Mouse (Mus musculus): ENCODE results near the gene Col11a2. TPM values are rescaled to one million over a fixed set of nuclear protein-coding genes. Genes with fewer than 3 reads are reported as not detected.

Col11a2 gene
- polyA plus RNA-seq, 1 experiment from 2014 or later = 1.3 TPM

DNA sequence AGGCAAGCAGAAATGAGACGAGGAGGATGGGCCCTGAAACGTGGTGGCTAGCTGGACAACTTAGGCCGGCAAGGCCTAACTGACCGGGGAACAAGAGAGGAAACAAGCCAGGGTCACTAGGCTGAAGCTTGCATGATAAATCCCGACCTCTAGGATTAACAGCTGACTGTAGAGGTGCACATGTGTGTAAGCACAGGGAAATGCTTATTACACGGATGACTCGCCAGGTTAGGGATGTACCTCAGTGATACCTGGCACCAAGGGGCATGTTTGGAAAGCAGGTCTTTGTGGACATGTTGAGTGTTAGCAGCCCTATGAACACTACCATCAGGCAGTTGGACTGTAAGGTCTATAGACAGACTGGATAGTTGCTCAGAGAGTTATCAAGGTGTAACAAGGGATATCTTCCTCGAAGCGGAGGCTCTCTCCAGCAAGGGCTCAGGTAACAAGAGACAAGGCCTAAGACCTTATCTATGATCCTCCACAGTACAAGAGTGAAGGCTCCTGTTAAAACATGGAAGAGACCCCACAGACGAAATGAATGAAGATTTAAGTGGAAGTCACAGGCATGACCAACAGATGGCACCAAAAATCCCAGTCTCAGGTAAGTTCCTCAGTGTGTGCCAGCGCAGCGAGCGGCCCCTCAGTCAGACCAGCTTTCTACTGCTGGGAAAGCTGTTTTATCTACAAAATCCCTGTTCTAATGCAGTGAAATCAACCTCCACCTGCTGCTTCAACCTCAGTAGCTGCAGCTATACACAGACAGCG is 70.0 kb downstream of the Col11a2 start:
- WGBS = 79% methylated on average over 14 of the region's 14 CpGs
- DNase-seq (ENCODE audit: low spot score) = no peak

DNA sequence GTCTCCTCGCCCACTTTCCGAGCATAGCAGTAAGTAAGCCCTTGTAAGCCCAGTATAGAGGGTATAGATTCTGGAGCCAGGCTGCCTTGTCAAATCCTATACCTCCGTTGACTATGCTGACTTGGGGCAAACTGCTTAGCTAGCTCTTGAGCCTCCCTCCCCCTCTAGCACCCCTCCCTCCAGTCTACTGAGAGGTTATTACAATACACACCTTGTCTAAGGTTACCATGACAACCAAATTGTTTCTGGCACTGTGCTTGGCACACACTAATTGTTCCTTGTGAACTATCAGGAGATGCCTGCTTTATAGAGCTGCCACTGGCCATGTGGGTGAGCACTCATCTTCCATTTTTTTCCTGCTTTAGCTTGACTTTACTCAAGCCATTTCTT is 70.6 kb downstream of the Col11a2 start:
- no peaks in the 10 kb centered on the region for H3K9me3 ChIP-seq (ENCODE audit: control insufficient read depth, low read length)
- 77% methylated on average over 3 of the region's 3 CpGs for WGBS
- H3K9ac ChIP-seq (ENCODE audit: low read length) = no peak overlapping the region
- peaks cover 27% of the 10 kb centered on the region for H3K36me3 ChIP-seq (ENCODE audit: control insufficient read depth, insufficient read depth, low read length)
- H3K27me3 ChIP-seq (ENCODE audit: control insufficient read depth, insufficient read depth, low read length) = no peaks in the 10 kb centered on the region
- 0 out of 2 replicates have a peak, but pooled peaks cover 4% of the 10 kb centered on the region for H3K4me1 ChIP-seq (replicated peaks; ENCODE audit: control insufficient read depth, insufficient read depth, low read length)
- DNase-seq (ENCODE audit: low spot score) (no peak), ATAC-seq (replicated peaks; ENCODE audit: low FRiP score) (peak; percentile 57)
- no peak overlapping the region for H3K4me3 ChIP-seq (ENCODE audit: low read depth, low read length)
- peak overlapping the region; percentile 50; the same call in 1 of the 2 replicates for H3K27ac ChIP-seq (ENCODE audit: low read depth, low read length)
- H3K4me2 ChIP-seq (ENCODE audit: low read depth, low read length, severe bottlenecking) = no peak overlapping the region

More for the DNA sequence above, 70.0 kb downstream of the Col11a2 start:
- H3K4me3 ChIP-seq (ENCODE audit: low read depth, low read length) = no peak overlapping the region
- no peaks in the 10 kb centered on the region for H3K9me3 ChIP-seq (ENCODE audit: control insufficient read depth, low read length)
- H3K9ac ChIP-seq (ENCODE audit: low read length) = no peak overlapping the region
- H3K36me3 ChIP-seq (ENCODE audit: control insufficient read depth, insufficient read depth, low read length) = peaks cover 22% of the 10 kb centered on the region; the same call in 1 of the 2 replicates
- H3K27ac ChIP-seq (ENCODE audit: low read depth, low read length) = peak overlapping the region; percentile 50; the same call in 1 of the 2 replicates
- no peak overlapping the region for H3K4me2 ChIP-seq (ENCODE audit: low read depth, low read length, severe bottlenecking)
- ATAC-seq (replicated peaks; ENCODE audit: low FRiP score) = peak; percentile 21; the same call in 1 of the 2 replicates
- no peaks in the 10 kb centered on the region for H3K27me3 ChIP-seq (ENCODE audit: control insufficient read depth, insufficient read depth, low read length)
- 0 out of 2 replicates have a peak, but pooled peaks cover 4% of the 10 kb centered on the region for H3K4me1 ChIP-seq (replicated peaks; ENCODE audit: control insufficient read depth, insufficient read depth, low read length)

DNA sequence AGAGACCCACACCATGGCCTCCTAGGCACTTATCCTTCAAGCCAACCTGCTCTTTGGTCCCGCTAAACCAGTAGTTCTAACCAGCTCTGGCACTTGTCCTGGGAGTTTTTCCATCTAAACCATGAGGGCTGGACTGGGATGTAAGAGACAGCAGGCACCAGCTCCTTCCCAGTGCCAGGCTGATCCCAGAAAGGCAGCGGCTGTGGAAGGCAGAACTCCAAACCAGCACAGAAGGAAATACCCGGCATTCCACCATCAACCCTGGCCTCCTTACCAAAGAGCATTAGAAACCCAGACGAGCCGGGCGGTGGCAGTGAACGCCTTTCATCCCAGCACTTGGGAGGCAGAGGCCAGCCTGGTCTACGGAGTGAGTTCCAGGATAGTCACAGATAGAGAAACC is 71.1 kb downstream of the Col11a2 start:
- DNase-seq (ENCODE audit: low spot score) = peak; percentile 57
- no peak overlapping the region for H3K27ac ChIP-seq (ENCODE audit: low read depth, low read length)
- H3K9ac ChIP-seq (ENCODE audit: low read length) = no peak overlapping the region
- H3K4me2 ChIP-seq (ENCODE audit: low read depth, low read length, severe bottlenecking) = no peak overlapping the region
- H3K36me3 ChIP-seq (ENCODE audit: control insufficient read depth, insufficient read depth, low read length) = peaks cover 32% of the 10 kb centered on the region
- WGBS = 71% methylated on average over 8 of the region's 8 CpGs
- H3K9me3 ChIP-seq (ENCODE audit: control insufficient read depth, low read length) = no peaks in the 10 kb centered on the region
- no peak overlapping the region for H3K4me3 ChIP-seq (ENCODE audit: low read depth, low read length)
- H3K27me3 ChIP-seq (ENCODE audit: control insufficient read depth, insufficient read depth, low read length) = no peaks in the 10 kb centered on the region
- no peak for ATAC-seq (replicated peaks; ENCODE audit: low FRiP score)
- 0 out of 2 replicates have a peak, but pooled peaks cover 4% of the 10 kb centered on the region for H3K4me1 ChIP-seq (replicated peaks; ENCODE audit: control insufficient read depth, insufficient read depth, low read length)

DNA sequence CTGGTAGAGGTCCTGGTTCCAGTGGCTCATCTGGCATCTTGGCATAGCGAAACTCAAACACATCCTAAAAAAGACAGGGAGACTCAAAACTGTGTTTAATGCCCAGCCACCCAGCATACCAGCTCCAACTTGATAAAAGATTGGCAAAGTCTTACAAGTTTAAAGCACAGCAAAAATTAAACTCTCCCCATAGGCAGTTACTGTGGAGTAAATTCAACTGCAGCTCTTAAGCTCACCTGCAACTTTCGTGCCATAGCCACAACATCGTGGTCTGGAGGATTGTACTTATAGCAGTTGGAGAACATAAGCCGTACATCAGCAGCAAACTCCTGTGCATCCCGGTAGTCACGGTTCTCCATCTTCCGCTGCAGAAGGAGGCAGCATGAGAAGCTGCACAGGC is 74.9 kb downstream of the Col11a2 start:
- Histone ChIP-seq H3K27ac (ENCODE audit: low read depth, low read length) (no peak overlapping the region), H3K36me3 (ENCODE audit: control insufficient read depth, insufficient read depth, low read length) (peaks cover 46% of the 10 kb centered on the region), H3K27me3 (ENCODE audit: control insufficient read depth, insufficient read depth, low read length) (no peaks in the 10 kb centered on the region), H3K9ac (ENCODE audit: low read length) (no peak overlapping the region), H3K4me1 (replicated peaks; ENCODE audit: control insufficient read depth, insufficient read depth, low read length) (peaks cover 14% of the 10 kb centered on the region; the same call in 1 of the 2 replicates), H3K9me3 (ENCODE audit: control insufficient read depth, low read length) (no peaks in the 10 kb centered on the region), H3K4me3 (ENCODE audit: low read depth, low read length) (no peak overlapping the region), H3K4me2 (ENCODE audit: low read depth, low read length, severe bottlenecking) (no peak overlapping the region)
- DNase-seq (ENCODE audit: low spot score) (no peak), ATAC-seq (replicated peaks; ENCODE audit: low FRiP score) (no peak)
- WGBS = 96% methylated on average over 7 of the region's 7 CpGs

MicroRNA genes within 50 kb of the gene (microRNA counts, 519-probe panel; counts per million panel counts)
- 31.2 counts per million for microRNA mmu-miR-219

Small RNAs within 50 kb of the gene (microRNA-seq; reads per million reads assigned to microRNA genes)
- gene Mir219a-1 (ENCODE audit: insufficient number of aligned reads) = not detected
- not detected for gene Mir219c (ENCODE audit: insufficient number of aligned reads)

Other genes with a start within 250 kb of the Col11a2 start
- gene Kank3, start 228.9 kb upstream of the Col11a2 start, polyA plus RNA-seq (2014; fragmentation: Nextera tagmentation; extraction: Ambion mirVana) = 30.4 and 31.1 TPM in 2 replicates
- 758 and 759 TPM in 2 replicates for gene Rps28, start 214.9 kb upstream of the Col11a2 start, polyA plus RNA-seq (2014; fragmentation: Nextera tagmentation; extraction: Ambion mirVana)
- 374 and 400 TPM in 2 replicates for gene Ndufa7, start 214.9 kb upstream of the Col11a2 start, polyA plus RNA-seq (2014; fragmentation: Nextera tagmentation; extraction: Ambion mirVana)
- gene Cd320, start 196.3 kb upstream of the Col11a2 start, polyA plus RNA-seq (2014; fragmentation: Nextera tagmentation; extraction: Ambion mirVana) = 62.9 and 74.6 TPM in 2 replicates
- not detected in 2 replicates for gene Gm7029, start 165.6 kb upstream of the Col11a2 start, polyA plus RNA-seq (2014; fragmentation: Nextera tagmentation; extraction: Ambion mirVana)
- 16.0 and 20.4 TPM in 2 replicates for gene Kifc1, start 148.8 kb upstream of the Col11a2 start, polyA plus RNA-seq (2014; fragmentation: Nextera tagmentation; extraction: Ambion mirVana)
- gene Platr17, start 134.3 kb upstream of the Col11a2 start, polyA plus RNA-seq (2014; fragmentation: Nextera tagmentation; extraction: Ambion mirVana) = 0.24 TPM in 1 of 2 replicates, not detected in the other
- gene Daxx, start 130.0 kb upstream of the Col11a2 start, polyA plus RNA-seq (2014; fragmentation: Nextera tagmentation; extraction: Ambion mirVana) = 68.2 and 73.8 TPM in 2 replicates
- 13.9 and 15.5 TPM in 2 replicates for gene Tapbp, start 123.5 kb upstream of the Col11a2 start, polyA plus RNA-seq (2014; fragmentation: Nextera tagmentation; extraction: Ambion mirVana)
- 13.0 and 14.9 TPM in 2 replicates for gene Zbtb22, start 123.5 kb upstream of the Col11a2 start, polyA plus RNA-seq (2014; fragmentation: Nextera tagmentation; extraction: Ambion mirVana)
- 48.0 and 51.5 TPM in 2 replicates for gene Rgl2, start 109.9 kb upstream of the Col11a2 start, polyA plus RNA-seq (2014; fragmentation: Nextera tagmentation; extraction: Ambion mirVana)
- 202 and 214 TPM in 2 replicates for gene Pfdn6, start 99.1 kb upstream of the Col11a2 start, polyA plus RNA-seq (2014; fragmentation: Nextera tagmentation; extraction: Ambion mirVana)
- 42.6 and 47.2 TPM in 2 replicates for gene Wdr46, start 98.8 kb upstream of the Col11a2 start, polyA plus RNA-seq (2014; fragmentation: Nextera tagmentation; extraction: Ambion mirVana)
- 4.0 and 4.3 TPM in 2 replicates for gene B3galt4, start 87.9 kb upstream of the Col11a2 start, polyA plus RNA-seq (2014; fragmentation: Nextera tagmentation; extraction: Ambion mirVana)
- gene Vps52, start 83.6 kb upstream of the Col11a2 start, polyA plus RNA-seq (2014; fragmentation: Nextera tagmentation; extraction: Ambion mirVana) = 44.0 and 46.8 TPM in 2 replicates
- gene Rps18, start 83.4 kb upstream of the Col11a2 start, polyA plus RNA-seq (2014; fragmentation: Nextera tagmentation; extraction: Ambion mirVana) = 1,265 and 1,326 TPM in 2 replicates
- gene H2-K1, start 39.1 kb upstream of the Col11a2 start, polyA plus RNA-seq (2014; fragmentation: Nextera tagmentation; extraction: Ambion mirVana) = 35.7 and 40.1 TPM in 2 replicates
- gene Ring1, start 14.8 kb upstream of the Col11a2 start, polyA plus RNA-seq (2014; fragmentation: Nextera tagmentation; extraction: Ambion mirVana) = 7.5 and 8.3 TPM in 2 replicates
- gene H2-Ke6, start 11.4 kb upstream of the Col11a2 start, polyA plus RNA-seq (2014; fragmentation: Nextera tagmentation; extraction: Ambion mirVana) = 81.7 and 101 TPM in 2 replicates
- 99.6 and 104 TPM in 2 replicates for gene Slc39a7, start 7.8 kb upstream of the Col11a2 start, polyA plus RNA-seq (2014; fragmentation: Nextera tagmentation; extraction: Ambion mirVana)
- gene Rxrb, start 7.6 kb upstream of the Col11a2 start, polyA plus RNA-seq (2014; fragmentation: Nextera tagmentation; extraction: Ambion mirVana) = 32.8 and 40.3 TPM in 2 replicates
- gene H2-Oa, start 52.9 kb downstream of the Col11a2 start, polyA plus RNA-seq (2014; fragmentation: Nextera tagmentation; extraction: Ambion mirVana) = 0.17 and 0.25 TPM in 2 replicates
- 7.2 and 8.2 TPM in 2 replicates for gene H2-DMa, start 80.1 kb downstream of the Col11a2 start, polyA plus RNA-seq (2014; fragmentation: Nextera tagmentation; extraction: Ambion mirVana)
- 152 and 163 TPM in 2 replicates for gene Brd2, start 83.2 kb downstream of the Col11a2 start, polyA plus RNA-seq (2014; fragmentation: Nextera tagmentation; extraction: Ambion mirVana)
- gene H2-DMb2, start 103.9 kb downstream of the Col11a2 start, polyA plus RNA-seq (2014; fragmentation: Nextera tagmentation; extraction: Ambion mirVana) = 0.15 TPM in 1 of 2 replicates, not detected in the other
- gene H2-DMb1, start 113.6 kb downstream of the Col11a2 start, polyA plus RNA-seq (2014; fragmentation: Nextera tagmentation; extraction: Ambion mirVana) = 0.15 and 0.87 TPM in 2 replicates
- gene Tap1, start 148.1 kb downstream of the Col11a2 start, polyA plus RNA-seq (2014; fragmentation: Nextera tagmentation; extraction: Ambion mirVana) = 1.6 and 1.7 TPM in 2 replicates
- 0.99 and 1.6 TPM in 2 replicates for gene Psmb9, start 148.3 kb downstream of the Col11a2 start, polyA plus RNA-seq (2014; fragmentation: Nextera tagmentation; extraction: Ambion mirVana)
- 1.5 and 1.6 TPM in 2 replicates for gene Psmb8, start 158.3 kb downstream of the Col11a2 start, polyA plus RNA-seq (2014; fragmentation: Nextera tagmentation; extraction: Ambion mirVana)
- 0.11 and 0.41 TPM in 2 replicates for gene Tap2, start 164.1 kb downstream of the Col11a2 start, polyA plus RNA-seq (2014; fragmentation: Nextera tagmentation; extraction: Ambion mirVana)
- not detected in 2 replicates for gene H2-Ob, start 199.5 kb downstream of the Col11a2 start, polyA plus RNA-seq (2014; fragmentation: Nextera tagmentation; extraction: Ambion mirVana)
- 3.0 and 3.6 TPM in 2 replicates for gene H2-Ab1, start 218.3 kb downstream of the Col11a2 start, polyA plus RNA-seq (2014; fragmentation: Nextera tagmentation; extraction: Ambion mirVana)
- gene H2-Aa, start 248.4 kb downstream of the Col11a2 start, polyA plus RNA-seq (2014; fragmentation: Nextera tagmentation; extraction: Ambion mirVana) = not detected in 2 replicates